Mouse (Mus musculus) megakaryocyte, embryonic 14.5 days (primary cell): Measurements from ENCODE around the gene Cspg4. TPM values are rescaled to one million over a fixed set of nuclear protein-coding genes. Genes with fewer than 3 reads are reported as not detected.

Experiments used
- H3K27me3 ChIP-seq: replicated peaks from 2 replicates; pipeline ENCODE3; 2012; ENCODE audit warnings: inconsistent platforms
- H3K36me3 ChIP-seq: replicated peaks from 2 replicates; pipeline ENCODE3; 2012; ENCODE audit warnings: low read length, inconsistent platforms, mixed read lengths
- H3K4me1 ChIP-seq: 2 replicates; pipeline ENCODE4 v1.6.1; 2012; ENCODE audit warnings: inconsistent platforms
- H3K4me3 ChIP-seq: replicated peaks from 2 replicates; pipeline ENCODE3; 2012; ENCODE audit warnings: moderate library complexity, mild to moderate bottlenecking, inconsistent platforms
- H3K9me3 ChIP-seq: 2 replicates; pipeline ENCODE4 v1.6.1; 2012; ENCODE audit warnings: inconsistent platforms
- FLI1 ChIP-seq: IDR thresholded peaks from 2 replicates; pipeline ENCODE4 v1.6.1; 2012; ENCODE audit warnings: low read length, inconsistent platforms, mixed read lengths
- GATA1 ChIP-seq: IDR thresholded peaks from 3 replicates; pipeline ENCODE4 v1.6.1; 2012; ENCODE audit warnings: mixed read lengths, low read length, inconsistent platforms, borderline replicate concordance
- polyA plus RNA-seq: library from polyadenylated mRNA; stranded (reverse); fragments of >175 nt; gene quantifications from 2 replicates; pipeline ENCODE4 v1.2.3, GENCODE M21; 2012; ENCODE audit warnings: low replicate concordance; ENCODE audit not compliant: insufficient read depth

The Cspg4 gene
- polyA plus RNA-seq, 1 experiment, result 0.01 TPM

GRCm38 (mm10) chr9:56841864-56842263, 23.0 kb upstream of the Cspg4 start:
- Histone ChIP-seq H3K36me3 (no peaks in the 10 kb centered on the region), H3K4me1 (peaks cover 5% of the 10 kb centered on the region; the same call in 1 of the 2 replicates), H3K4me3 (no peak overlapping the region), H3K9me3 (no peaks in the 10 kb centered on the region), H3K27me3 (peaks cover 79% of the 10 kb centered on the region)
- TF ChIP-seq GATA1 (no peak), FLI1 (no peak)

- Histone ChIP-seq H3K4me1 (peaks cover 5% of the 10 kb centered on the region; the same call in 1 of the 2 replicates), H3K36me3 (no peaks in the 10 kb centered on the region), H3K27me3 (peaks cover 76% of the 10 kb centered on the region), H3K9me3 (no peaks in the 10 kb centered on the region), H3K4me3 (no peak overlapping the region)
- TF ChIP-seq GATA1 (no peak), FLI1 (no peak)
Observed at GRCm38 (mm10) chr9:56842303-56842719, 22.5 kb upstream of the Cspg4 start.

- H3K36me3 ChIP-seq, result no peaks in the 10 kb centered on the region
- no peaks in the 10 kb centered on the region for H3K9me3 ChIP-seq
Observed at GRCm38 (mm10) chr9:56843679-56844188, 21.1 kb upstream of the Cspg4 start.

DNA sequence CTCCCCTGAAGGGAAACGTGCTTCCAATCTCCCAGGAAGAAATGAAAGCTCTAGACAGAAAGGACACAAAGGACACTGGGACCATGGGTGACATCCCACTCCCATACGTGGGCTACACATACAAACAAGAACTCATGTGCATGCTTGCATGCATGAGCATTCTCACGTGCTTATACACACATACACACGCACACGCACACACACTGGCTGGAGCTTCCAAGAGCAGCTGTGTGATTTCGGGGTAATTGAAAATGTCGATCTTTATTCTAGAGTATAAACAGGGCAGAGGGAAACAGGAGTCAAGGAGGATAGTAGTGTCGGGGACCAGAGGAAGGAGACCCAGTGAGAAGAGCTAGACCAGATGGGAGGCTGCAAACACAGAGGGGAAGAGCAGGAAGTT, 20.2 kb upstream of the Cspg4 start:
- Histone ChIP-seq H3K27me3 (peaks cover 71% of the 10 kb centered on the region), H3K36me3 (no peaks in the 10 kb centered on the region), H3K9me3 (no peaks in the 10 kb centered on the region), H3K4me3 (no peak overlapping the region), H3K4me1 (peaks cover 7% of the 10 kb centered on the region; the same call in 1 of the 2 replicates)
- no peak for TF ChIP-seq FLI1
- no peak for TF ChIP-seq GATA1

More at GRCm38 (mm10) chr9:56843679-56844188, 21.1 kb upstream of the Cspg4 start:
- H3K4me3 ChIP-seq, result no peak overlapping the region
- H3K27me3 ChIP-seq, result peaks cover 71% of the 10 kb centered on the region
- TF ChIP-seq GATA1 (no peak), FLI1 (no peak)
- peaks cover 7% of the 10 kb centered on the region; the same call in 1 of the 2 replicates for H3K4me1 ChIP-seq

DNA sequence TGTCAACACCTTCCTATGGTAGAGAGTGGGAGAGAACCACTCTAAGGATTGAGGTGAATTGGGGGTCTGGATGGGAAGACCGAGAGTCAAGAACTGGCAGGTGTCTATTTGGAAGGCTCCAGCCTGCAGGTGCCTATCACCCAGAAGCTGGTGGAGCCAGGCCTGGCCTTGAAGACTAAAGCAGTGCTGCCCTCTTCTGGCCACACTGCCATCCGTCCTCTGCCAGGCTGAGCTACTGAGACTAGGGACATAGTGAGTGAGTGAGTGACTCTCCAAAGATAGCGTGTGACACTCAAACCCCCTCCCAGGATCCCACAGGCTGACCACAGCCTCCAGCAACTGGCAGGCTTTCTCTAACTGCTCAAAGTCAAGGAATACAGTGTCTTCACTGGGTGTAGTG, 17.3 kb upstream of the Cspg4 start:
- H3K36me3 ChIP-seq, result no peaks in the 10 kb centered on the region
- H3K4me3 ChIP-seq, result no peak overlapping the region
- peaks cover 7% of the 10 kb centered on the region; the same call in 1 of the 2 replicates for H3K4me1 ChIP-seq
- H3K27me3 ChIP-seq, result peaks cover 72% of the 10 kb centered on the region
- TF ChIP-seq FLI1, result no peak
- TF ChIP-seq GATA1, result no peak
- H3K9me3 ChIP-seq, result no peaks in the 10 kb centered on the region

GRCm38 (mm10) chr9:56850128-56850904, 14.5 kb upstream of the Cspg4 start:
- Histone ChIP-seq H3K4me1 (0 out of 2 replicates have a peak, but pooled peaks cover 3% of the 10 kb centered on the region), H3K27me3 (peaks cover 72% of the 10 kb centered on the region), H3K9me3 (no peaks in the 10 kb centered on the region), H3K36me3 (no peaks in the 10 kb centered on the region), H3K4me3 (no peak overlapping the region)
- TF ChIP-seq FLI1 (no peak), GATA1 (no peak)

GRCm38 (mm10) chr9:56850905-56851252, 14.0 kb upstream of the Cspg4 start:
- 0 out of 2 replicates have a peak, but pooled peaks cover 3% of the 10 kb centered on the region for H3K4me1 ChIP-seq

DNA sequence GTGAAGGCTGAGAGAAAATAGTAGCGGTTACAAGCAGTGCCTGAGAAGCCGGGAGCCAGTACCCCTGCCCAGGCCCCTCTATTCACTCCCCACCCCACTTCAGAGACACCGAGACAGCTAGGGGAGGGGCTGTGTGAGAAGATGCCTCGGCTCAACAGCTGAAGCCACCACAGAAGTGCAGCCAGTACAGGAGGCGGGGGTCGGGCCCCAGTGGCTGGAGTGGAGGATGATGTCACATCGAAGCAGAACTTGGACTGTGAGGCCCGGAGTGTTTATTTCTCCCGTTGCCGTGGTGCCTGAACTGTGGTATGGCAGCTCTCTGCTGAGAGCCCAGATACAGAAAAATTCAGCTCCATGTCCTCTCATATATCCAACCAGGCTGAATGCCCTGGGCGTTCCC, 13.1 kb upstream of the Cspg4 start:
- Histone ChIP-seq H3K4me1 (0 out of 2 replicates have a peak, but pooled peaks cover 3% of the 10 kb centered on the region), H3K4me3 (no peak overlapping the region), H3K27me3 (peaks cover 64% of the 10 kb centered on the region), H3K9me3 (no peaks in the 10 kb centered on the region), H3K36me3 (no peaks in the 10 kb centered on the region)
- TF ChIP-seq GATA1, result no peak
- TF ChIP-seq FLI1, result no peak

More at GRCm38 (mm10) chr9:56850905-56851252, 14.0 kb upstream of the Cspg4 start:
- H3K36me3 ChIP-seq, result no peaks in the 10 kb centered on the region
- no peak overlapping the region for H3K4me3 ChIP-seq
- TF ChIP-seq GATA1 (no peak), FLI1 (no peak)
- no peaks in the 10 kb centered on the region for H3K9me3 ChIP-seq
- peaks cover 67% of the 10 kb centered on the region for H3K27me3 ChIP-seq

GRCm38 (mm10) chr9:56857463-56857862, 7.4 kb upstream of the Cspg4 start:
- peaks cover 64% of the 10 kb centered on the region for H3K27me3 ChIP-seq
- H3K4me1 ChIP-seq, result no peaks in the 10 kb centered on the region
- no peak overlapping the region for H3K4me3 ChIP-seq
- TF ChIP-seq GATA1 (no peak), FLI1 (no peak)
- H3K36me3 ChIP-seq, result no peaks in the 10 kb centered on the region
- H3K9me3 ChIP-seq, result no peaks in the 10 kb centered on the region

DNA sequence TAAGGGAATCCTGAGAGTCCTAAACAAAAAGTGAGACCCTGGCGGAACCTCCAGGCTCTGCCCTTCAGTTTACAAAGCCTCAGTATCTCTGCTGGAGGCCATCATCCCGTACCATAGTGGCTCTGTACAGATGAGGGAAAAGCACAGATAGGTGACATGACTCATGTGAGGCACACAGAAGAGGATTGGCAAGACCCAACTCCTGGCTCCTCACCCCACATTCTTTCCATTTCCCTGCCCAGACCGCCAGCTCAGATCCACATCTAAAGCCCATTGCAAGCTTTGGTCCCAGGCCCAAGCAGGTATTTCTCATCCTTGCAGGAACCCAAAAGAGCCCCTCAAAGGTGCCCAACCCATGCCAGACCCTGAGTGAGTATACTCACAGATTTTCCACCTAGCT, 4.8 kb upstream of the Cspg4 start:
- Histone ChIP-seq H3K27me3 (peaks cover 67% of the 10 kb centered on the region), H3K9me3 (no peaks in the 10 kb centered on the region), H3K4me3 (no peak overlapping the region), H3K36me3 (no peaks in the 10 kb centered on the region), H3K4me1 (no peaks in the 10 kb centered on the region)
- TF ChIP-seq FLI1 (no peak), GATA1 (no peak)
